Mouse (Mus musculus): ENCODE results near the gene Tmem82.

Tmem82 gene

DNA sequence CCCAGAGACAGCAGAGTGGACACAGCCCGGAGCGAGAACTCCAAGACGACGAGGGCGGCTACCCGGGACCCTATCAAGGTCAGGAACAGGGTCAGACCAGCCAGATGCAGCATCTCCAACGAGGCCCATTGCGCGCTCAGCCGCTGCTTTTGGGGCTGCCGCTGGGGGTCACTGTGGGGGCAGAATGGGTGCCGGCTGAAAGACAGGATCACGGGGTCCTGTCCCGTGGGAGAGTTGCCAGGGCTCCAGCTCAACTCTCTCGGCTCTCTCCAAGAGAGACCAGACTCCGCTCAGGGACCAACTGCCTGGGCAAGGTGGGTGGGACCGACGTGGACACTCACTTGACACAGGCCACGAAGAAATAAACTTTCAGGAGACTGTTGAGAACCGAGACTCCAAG is 1.1 kb downstream of the Tmem82 start:
- peak; percentile 61 for DNase-seq (ENCODE audit: extremely low spot score, low spot score)

DNA sequence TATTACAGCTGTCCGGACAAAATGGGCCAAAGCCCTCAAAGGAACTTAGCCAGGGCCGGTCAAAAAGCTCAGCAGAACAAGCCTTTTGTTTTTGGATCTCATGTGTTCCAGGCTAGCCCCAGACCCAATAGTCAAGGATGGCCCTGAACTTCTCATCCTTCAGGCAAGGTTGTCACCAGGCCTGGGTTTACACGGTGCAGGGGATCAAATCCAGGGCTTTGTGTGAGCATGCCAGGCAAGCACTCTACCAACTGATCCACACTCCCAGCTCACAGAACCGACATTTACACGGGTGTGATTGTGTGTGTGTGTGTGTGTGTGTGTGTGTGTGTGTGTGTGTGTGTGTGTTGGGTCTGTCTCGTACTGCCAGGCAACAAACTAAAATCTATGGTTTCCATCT is 1.6 kb downstream of the Tmem82 start:
- DNase-seq (ENCODE audit: extremely low spot score, low spot score), result no peak

DNA sequence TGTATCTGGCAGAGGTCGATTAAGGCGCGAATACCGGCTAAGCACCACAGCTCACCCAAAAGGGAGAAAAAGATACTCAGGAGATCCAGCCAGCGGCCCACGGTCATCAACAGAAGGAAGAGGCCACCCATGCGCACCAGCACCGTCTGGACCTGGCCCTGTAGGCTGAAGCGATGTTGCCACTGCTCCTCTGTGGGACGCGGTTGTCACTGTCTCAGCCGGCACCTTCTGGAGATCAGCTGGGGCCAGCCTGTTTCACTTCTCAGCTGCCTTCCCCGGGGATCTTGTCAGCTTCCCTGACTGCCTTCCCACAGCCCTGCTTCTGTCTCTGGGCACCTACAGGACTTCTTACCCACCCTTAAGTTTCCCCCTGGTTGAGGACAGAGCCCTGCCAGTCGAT is 3.5 kb downstream of the Tmem82 start:
- DNase-seq (ENCODE audit: extremely low spot score, low spot score), result no peak

DNA sequence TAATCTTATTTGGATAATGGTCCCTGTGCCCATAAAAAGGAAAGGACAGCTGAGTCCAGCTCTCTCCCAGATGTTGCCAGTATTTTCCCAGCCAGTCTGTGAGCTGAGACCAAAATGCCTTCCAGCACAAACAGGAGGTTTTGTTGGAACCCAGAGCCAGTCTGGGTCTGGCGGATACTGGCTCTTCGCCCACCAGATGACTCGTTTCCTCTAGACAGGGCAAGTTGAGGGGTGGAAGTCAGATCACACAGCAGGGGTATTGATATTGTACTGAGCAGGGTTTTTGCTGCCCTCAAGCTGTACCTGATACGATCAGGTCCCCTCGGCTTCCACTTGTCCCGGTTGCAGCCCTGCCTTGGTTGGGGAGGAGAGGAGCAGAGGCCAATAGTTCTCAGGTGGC is 8.9 kb downstream of the Tmem82 start:
- DNase-seq (ENCODE audit: extremely low spot score, low spot score), result no peak

DNA sequence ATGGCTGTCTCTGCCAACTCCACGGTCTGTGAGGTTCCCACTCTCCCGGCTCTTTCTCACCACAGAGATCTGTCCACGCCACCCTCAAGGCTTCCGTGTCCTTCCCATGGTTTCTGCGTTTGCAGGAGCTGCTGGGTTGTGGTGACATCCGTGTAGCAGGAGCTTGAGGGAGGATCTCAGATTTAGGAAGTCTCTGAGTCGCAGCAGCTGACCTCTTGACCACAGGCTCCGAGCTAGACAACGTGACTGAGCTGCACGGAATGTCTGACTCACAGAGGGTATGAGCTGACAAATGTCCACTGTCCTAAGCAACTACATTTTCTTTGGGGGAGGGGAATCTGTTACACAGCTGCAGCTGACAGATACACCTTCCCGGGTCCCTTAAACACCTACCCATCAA is 12.6 kb downstream of the Tmem82 start, which contains the start of gene Fblim1:
Gene Fblim1, minus strand, starts transcription at position 236 of the 400 bp plus-strand sequence.
- DNase-seq (ENCODE audit: extremely low spot score, low spot score), result no peak

DNA sequence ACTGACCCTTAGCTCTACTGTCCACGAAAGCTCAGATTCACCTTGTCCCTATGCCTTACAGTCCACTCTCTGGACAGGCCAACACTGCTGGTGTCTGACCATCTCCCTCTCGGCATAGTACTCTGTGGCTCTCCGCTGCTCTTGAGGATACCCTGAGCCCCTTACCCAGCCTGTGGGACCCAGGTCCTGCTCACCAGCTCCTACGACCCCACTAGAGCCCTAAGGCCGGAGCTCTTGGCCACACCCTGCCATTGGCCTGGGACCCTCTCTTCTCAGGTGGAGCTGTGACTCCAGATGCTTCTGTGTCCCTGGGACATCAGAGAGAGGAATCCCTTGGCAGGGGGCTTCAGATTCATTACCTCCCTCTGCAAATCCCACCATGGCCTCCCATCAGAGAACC is 13.0 kb downstream of the Tmem82 start:
- no peak for DNase-seq (ENCODE audit: extremely low spot score, low spot score)

DNA sequence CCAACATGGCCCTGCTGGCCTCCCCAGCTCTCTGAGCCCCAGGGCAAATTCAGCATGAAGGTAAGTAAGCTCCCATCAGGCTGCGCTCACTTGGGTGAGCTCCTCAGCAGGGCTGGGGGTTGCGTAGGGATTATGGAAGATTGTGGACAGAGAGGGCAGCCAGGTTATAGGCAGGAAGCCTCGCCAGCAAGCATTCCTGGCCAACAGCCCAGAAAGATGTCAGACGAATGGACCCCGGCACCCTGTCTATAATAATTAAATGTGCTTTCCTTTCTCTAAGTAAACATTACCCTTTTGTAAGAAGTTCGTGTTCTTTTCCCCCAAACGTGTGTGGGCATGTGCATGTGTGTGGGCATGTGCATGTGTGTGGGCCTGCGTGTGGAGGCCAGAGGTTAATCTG is 13.9 kb downstream of the Tmem82 start:
- no peak for DNase-seq (ENCODE audit: extremely low spot score, low spot score)

DNA sequence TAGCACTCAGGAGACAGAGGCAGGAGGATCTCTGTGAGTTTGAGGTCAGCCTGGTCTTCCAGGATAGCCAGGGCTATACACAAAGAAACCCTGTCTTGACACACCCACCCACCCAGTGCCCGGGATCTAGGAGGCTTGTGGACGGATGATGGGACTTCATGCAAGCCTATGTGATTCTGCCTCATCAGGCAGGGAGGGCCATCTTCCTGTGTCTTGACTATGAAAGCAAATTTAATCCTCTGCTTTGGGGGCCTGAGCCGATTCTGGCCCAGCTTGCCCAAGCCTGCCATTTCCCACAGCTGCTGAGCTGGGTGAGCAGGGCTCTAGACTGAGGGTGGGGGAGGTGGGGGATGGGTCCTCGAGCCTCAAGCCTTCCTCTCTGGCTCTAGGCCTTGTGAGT is 14.5 kb downstream of the Tmem82 start:
- no peak for DNase-seq (ENCODE audit: extremely low spot score, low spot score)

DNA sequence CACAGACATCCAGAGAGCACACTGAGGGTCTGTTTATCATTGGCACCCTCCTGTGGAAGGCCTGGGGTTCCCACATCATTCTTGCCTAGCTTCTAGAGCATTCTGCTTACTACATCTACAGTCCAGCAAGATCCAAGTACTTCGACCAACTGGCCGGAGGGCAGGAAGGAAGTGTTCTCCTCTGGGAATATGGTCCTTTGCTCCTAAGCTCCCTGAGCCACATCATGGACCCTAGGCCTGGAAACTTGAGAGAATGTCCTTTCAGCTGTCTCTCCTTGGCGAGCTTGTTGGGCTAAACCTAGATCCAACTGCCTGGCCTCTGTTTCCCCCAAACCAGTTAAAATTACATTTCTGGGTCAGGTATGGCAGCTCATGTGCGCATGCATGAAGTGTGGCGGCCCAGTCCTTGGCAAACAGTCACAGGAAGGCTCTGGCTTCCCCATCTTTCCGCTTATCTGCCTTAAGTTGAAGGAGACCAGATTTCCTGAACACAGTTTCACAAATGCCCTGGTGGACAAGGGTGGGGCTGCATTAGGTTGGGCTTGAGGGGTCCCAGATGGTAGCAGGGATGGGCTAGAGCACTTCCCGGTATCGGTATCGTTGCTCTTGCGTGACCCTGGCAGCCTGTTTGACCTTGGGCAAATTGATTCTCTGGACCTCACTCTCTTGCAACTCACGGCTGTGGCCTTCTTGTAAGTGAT is 15.8 kb downstream of the Tmem82 start:
- no peak for DNase-seq (ENCODE audit: extremely low spot score, low spot score)

DNA sequence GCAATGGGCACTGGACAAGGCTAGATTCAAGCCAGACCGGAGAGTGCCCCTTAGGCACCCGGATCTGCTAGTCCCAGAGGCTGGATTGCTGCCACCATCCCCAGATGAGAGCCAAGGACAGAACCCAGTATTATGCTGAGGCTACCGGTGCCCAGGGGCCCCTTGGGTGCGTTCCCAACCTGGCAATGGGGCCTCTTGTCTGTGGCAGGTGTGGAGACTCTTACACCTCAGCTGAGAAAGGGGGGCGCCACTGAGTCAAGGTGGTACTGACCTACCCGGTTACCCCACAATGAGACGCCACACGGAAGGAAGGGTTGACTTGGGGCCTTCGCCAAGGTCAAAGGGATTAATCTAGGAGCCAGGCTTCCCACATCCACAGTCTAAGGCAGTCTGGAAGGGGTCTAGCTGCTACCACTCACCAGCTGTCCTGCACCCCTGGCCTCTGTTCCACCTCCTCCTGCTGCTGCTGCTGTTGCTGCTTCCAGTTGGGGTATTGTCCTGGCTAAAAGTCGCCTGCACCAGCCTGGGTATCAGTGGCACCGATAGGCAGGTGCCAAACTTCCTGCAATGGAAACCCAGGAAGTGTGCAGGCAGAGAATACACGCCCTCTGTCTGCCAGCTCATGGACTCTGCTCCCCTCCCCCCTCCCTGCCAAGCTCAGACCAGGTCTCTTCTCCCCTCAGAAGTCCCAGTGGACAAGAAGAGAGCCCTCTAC is 17.1 kb downstream of the Tmem82 start:
- no peak for DNase-seq (ENCODE audit: extremely low spot score, low spot score)

DNA sequence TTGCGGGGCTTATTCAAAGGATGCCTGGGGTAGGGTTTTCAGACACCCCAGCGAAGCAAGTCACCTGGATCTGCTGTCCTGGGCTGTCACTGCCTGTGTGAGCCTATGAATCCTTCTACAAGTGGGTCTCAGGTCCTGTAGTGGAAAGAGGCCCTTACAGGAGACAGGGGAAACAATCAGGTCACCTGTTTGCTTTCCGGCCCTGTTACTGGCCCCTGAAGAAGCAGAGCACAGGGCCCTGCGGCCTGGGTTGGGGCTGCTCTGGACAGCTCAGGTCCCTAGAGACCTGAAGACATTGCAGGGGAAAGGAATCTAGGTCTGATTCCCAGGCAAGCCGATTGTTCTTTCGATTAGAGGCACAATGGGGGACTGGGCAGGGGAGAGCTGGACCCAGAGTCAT is 18.1 kb downstream of the Tmem82 start:
- no peak for DNase-seq (ENCODE audit: extremely low spot score, low spot score)

DNA sequence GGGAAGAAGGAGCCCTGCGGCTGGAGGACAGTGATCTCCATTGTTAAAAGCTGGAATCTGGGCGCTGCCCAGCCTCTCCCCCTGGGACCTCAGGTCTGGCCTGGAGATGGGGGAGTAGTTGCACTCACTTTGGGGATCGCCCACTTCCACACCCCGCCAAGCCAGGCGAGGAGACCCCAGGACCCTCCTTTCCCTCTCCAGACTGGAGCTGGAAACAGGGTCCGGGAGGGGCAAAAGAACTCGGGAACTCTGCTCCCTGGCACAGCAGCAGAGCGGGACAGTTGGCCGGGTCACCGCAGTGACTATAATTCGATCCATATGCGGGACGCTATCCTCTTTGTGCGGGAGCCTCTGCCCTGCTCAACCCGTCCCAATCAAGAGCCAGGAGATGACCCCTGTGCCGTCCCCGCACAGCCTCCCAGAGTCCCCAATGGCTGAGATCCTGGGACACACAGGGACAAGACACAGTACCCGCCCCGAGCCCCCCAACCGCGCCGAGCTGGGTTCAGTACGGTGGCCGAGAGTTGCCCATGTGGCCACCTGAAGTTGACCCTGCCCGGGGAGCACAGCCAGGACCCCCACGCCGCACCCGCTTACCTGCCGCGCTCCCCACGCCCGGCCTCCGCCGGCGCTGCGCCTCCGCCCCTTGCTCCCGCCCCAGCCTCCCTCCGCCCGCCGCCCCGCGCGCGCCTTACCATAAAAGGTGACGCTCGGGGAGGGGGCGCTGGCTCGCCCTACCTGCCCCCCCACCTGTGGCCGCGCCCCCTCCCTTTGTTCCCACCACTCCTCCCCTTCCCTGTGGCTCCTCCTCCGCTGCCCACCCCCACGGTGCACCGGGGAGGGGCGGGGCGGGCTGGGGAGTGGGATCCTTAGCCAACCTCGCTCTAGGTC is 18.9 kb downstream of the Tmem82 start:
- peak; percentile 72 for DNase-seq (ENCODE audit: extremely low spot score, low spot score)

DNA sequence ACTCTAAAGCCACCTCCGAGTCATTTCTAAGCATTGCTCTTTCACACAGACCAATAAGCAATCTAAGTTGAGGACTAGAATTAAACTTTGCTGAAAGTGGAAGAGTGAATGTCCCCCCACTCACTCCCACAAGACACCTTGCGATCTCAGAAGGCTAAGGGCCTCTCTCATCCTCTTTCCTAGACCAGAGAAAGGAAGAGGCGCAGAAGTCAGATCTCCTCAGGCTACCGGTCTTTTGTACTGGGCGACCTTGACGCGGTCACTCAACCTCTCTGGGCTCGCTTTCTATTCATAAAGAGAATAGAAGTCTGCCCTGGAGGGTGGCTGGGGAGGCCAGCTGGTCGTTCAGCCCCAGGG is 19.6 kb downstream of the Tmem82 start:
- DNase-seq (ENCODE audit: extremely low spot score, low spot score), result no peak

DNA sequence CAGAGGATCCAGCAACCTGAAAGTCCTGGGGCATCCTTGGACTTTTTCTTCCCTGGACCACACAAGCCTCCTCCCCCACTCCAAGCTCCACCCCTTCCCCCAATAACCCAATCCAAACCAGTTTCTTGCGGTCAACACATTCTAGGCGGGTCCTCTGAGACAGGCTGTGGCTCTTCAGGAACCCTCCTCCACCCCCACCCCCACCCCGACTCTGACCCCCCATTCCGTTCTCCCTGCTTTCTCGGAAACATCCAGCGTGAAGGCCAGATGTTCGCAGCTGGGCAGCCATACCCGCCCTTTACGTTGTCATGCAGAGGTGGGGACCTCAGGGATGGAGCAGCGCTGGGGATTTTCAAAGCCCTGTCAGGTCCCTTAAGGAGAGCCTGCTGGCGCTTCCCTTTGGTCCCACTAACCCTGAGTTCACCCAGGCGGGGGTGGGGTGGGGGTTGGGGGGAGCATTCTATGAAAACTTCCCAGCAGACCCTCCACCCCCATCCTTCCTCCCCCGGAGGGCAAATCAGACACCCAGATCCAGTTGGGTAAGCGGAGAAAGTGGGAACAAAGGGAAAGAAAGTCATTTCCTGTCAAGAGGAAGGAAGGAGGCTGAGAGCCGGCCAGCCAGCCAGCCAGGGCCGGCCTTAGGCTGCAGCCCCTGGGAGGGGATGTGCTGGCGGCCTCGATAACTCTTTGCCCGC is 20.1 kb downstream of the Tmem82 start:
- peak; percentile 65 for DNase-seq (ENCODE audit: extremely low spot score, low spot score)

DNA sequence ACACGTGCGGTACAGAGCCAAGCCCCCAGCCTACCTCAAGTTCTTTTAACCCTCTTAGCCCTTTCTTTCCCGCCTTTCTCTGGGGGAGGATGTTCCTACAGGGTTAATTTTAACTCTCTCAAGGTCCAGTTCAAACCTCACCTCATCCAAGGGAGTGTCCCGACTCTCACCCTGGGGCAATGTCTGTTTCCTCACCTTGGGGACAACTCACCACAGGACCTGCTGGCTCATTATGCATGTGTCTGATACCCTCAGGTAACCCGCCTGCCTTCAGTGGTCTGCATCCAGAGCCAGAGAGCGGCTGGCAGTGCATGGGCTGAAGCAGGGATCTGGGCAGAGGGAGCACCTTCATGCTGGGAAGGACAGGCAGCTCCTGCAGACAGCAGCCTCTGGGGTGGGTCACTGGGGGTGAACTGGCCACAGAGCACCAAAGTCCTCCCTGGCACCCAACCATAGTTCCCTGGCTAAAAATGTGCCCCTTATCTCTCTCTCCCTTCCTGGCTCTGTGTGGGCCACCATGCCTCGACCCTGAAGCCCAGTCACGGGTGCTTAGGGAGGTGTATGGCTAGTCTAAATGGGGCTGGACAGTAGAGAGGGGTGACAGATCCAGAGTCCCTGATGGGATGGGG is 21.6 kb downstream of the Tmem82 start:
- DNase-seq (ENCODE audit: extremely low spot score, low spot score), result no peak

DNA sequence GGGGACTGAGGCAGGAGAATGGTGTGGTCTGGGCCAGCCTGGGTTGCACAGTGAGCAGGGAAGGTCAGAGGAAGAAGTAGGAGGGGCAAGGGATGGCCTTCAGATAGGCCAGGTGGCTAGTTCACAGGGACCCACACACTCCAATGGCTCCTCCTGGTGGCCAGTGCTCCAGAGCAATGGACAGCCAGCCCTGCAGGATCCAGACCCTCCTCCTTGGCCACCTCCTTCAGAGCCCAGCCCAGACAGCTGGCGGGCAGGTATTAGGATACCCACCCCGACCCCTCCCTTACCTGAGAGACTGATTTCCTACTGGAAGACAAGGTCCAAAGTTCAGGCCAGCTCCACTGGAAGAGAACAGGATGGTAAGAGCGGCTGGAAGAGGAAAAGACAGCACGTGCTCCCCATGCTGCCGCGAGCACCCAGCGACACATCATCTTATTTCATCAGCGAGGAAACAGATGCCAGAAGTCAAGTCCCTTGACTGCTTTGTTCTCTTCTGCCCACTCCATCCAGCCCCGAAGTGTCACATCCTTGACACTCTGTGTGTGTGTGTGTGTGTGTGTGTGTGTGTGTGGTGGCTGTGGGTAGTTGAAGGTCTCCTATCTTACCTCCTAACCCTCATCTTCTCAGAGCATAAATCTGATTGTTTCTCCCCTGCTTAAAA is 22.7 kb downstream of the Tmem82 start:
- no peak for DNase-seq (ENCODE audit: extremely low spot score, low spot score)

DNA sequence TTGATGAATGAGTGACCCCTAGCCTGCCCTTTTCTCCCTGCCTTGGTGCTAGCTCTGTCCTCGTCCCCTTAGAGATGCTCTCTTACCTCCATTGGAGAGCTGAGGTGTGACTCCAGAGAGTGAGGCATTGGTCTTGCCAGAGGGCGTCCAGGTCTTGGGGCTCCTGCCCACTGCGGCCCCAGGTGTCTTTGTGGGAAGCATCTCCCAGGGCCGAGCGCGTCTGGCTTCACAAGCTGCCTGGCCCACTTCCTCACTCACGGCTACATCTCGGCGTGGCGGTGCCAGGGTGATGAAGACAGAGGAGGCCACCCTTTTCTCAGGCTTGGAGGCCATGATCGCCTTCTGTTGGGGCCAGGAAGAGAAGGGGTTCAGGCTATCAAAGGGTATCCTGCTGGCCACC is 23.3 kb downstream of the Tmem82 start:
- DNase-seq (ENCODE audit: extremely low spot score, low spot score), result no peak

DNA sequence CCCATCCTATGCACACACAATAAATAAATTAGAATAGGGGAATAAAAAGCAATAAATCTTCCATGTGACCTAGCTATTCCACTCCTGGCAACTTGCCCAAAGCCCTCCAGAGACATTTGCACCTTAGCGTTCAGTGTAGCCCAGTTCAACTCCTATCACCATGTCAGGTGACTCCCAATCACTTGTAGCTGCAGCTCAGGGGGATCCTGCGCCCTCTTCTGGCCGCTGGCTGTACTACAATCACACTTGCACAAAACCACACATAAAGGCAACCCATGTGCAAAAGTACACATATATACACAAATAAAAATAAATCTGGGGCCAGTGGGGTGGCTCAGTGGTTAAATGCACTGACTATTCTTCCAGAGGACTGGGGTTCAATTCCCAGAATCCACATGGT is 26.9 kb downstream of the Tmem82 start:
- no peak for DNase-seq (ENCODE audit: extremely low spot score, low spot score)

DNA sequence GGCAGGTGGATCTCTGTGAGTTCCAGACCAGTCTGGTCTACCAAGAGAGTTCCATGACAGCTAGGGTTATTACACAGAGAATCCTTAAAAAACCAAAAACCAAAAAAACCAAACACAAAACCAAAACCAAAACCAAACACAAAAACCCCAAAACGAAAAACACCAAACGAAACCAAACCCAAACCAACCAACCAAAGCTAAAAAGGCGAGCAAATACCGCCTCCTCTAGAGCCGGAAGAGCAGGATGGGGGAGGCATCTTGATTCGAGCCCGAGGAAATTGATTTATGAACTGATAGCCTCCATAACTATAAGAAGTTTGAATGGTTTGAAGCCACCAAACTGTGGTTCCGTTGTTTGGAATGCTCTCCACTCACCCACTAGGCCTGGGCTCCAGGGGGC is 34.5 kb downstream of the Tmem82 start:
- no peak for DNase-seq (ENCODE audit: extremely low spot score, low spot score)

DNA sequence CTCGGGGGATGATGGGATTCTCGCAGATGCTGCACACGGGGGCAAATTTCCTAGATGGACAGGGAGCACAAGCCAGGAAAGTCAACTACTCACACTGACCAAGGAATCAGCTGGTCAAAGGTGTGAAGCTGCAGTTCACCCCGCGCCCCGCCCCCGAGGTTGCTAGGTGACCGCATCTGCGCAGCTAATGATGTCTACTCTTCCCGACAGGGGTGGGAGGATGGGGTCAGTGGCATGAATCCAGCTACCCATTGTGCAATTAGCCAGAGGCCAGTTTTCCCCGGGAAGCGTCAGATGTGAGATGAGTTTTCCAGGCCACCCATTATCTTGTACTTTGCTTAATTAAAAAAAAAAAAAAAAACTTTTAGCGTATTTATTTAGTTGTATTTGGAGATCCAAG is 37.4 kb downstream of the Tmem82 start:
- DNase-seq (ENCODE audit: extremely low spot score, low spot score), result no peak

DNA sequence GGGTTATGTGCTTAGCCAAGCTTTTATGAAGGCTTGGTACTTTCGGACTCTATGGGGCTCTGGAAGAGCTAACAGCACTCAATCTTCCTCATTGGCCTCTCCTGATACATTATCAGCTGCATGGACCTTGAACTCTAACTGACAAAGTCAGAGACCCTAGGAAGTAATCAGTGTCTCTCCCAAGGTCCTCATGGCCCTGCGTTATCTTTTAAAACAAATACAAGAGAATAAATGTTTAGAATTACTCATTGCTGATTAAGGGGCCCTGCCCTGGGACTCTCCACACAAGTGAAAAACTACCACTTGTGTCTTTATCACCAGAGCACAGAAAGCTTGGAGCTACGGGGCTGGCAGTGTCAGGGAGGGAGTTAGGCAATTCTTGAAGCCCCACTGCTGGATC is 39.6 kb downstream of the Tmem82 start:
- DNase-seq (ENCODE audit: extremely low spot score, low spot score), result no peak

All from neural tube, embryonic 10.5 days (tissue).